In genomic region chr19:5803041-5803880, GRCm38 (mm10) we compare ENCODE assay signal across 8 mouse cellular contexts. TPM values are rescaled to one million over a fixed set of nuclear protein-coding genes. Genes with fewer than 3 reads are reported as not detected.
DNase-seq lines count a peak whose midpoint lies in the region; ATAC-seq and TF ChIP-seq lines count a peak whose summit lies in the region.

No protein-coding gene starts in this region.

- H3K9me3 ChIP-seq in hindbrain, postnatal 0 days (ENCODE audit: low read length): no peaks in the 10 kb centered on the region

- peak overlapping the region; percentile 89 for H3K9ac ChIP-seq in hindbrain, postnatal 0 days (replicated peaks; ENCODE audit: low read length)

- no peaks in the 10 kb centered on the region for H3K27me3 ChIP-seq in hindbrain, postnatal 0 days (ENCODE audit: insufficient read depth, low read length)

- peak; percentile 100 for DNase-seq in gastrocnemius, adult 2 months
- DNase-seq in hindbrain, postnatal 0 days (ENCODE audit: low spot score): peak; percentile 99
- DNase-seq in left cerebral cortex, adult 2 months (ENCODE audit: extremely low spot score in 1 of 2, low spot score in 2 of 2): peak; percentile 99
- DNase-seq in retina, postnatal 7 days (ENCODE audit: low read depth, low spot score): peak; percentile 97
- DNase-seq in urinary bladder, adult 18-20 months (ENCODE audit: low spot score in 2 of 2): peak; percentile 98 to 99

- peaks cover 53% of the 10 kb centered on the region for H3K79me2 ChIP-seq in macrophage (ENCODE audit: inconsistent target)

- intact Hi-C loops in gastrocnemius, adult 2 months (cut with DNase I): loop anchor here (1.0 kb wide), 1 partner anchor 42 kb away; no protein-coding TSS in a partner anchor
- intact Hi-C loops in left cerebral cortex, adult 2 months (cut with DNase I): loop anchor here (1.0 to 2.0 kb wide), 3 partner anchors 9 to 43 kb away; no protein-coding TSS in a partner anchor

- ATAC-seq in activated CD4-positive, CD25-positive, alpha-beta regulatory T cell, adult 4 months: peak; percentile 67
- peak; percentile 63 for ATAC-seq in common myeloid progenitor, adult 5-6 weeks (replicated peaks; ENCODE audit: low read depth, poor library complexity, severe bottlenecking)
- ATAC-seq in hindbrain, postnatal 0 days: peak; percentile 98

- peak overlapping the region; percentile 98 for H3K4me2 ChIP-seq in hindbrain, postnatal 0 days (ENCODE audit: low read depth, low read length)

- no peak for TF ChIP-seq CTCF in gastrocnemius, adult 2 months (IDR thresholded peaks at IDR 0.05)
- TF ChIP-seq CTCF in hindbrain, postnatal 0 days (IDR thresholded peaks at IDR 0.05; ENCODE audit: low read depth): peak; percentile 2; the same call in 1 of the 2 replicates
- TF ChIP-seq CTCF in left cerebral cortex, adult 2 months (IDR thresholded peaks at IDR 0.05): no peak

- no peaks in the 10 kb centered on the region for H3K36me3 ChIP-seq in hindbrain, postnatal 0 days (ENCODE audit: insufficient read depth, low read length)
- H3K36me3 ChIP-seq in macrophage (ENCODE audit: inconsistent target): 0 out of 2 replicates have a peak, but pooled peaks cover 9% of the 10 kb centered on the region

- 1% methylated on average over 67 of the region's 67 CpGs for WGBS in hindbrain, postnatal 0 days
- under 1% methylated on average over 55 of the region's 67 CpGs for WGBS in macrophage (ENCODE audit: missing documents)

- H3K4me3 ChIP-seq in gastrocnemius, adult 2 months: peak overlapping the region; percentile 80
- H3K4me3 ChIP-seq in hindbrain, postnatal 0 days (ENCODE audit: low read length): peak overlapping the region; percentile 77
- H3K4me3 ChIP-seq in left cerebral cortex, adult 2 months: peak overlapping the region; percentile 82
- peak overlapping the region; percentile 68 for H3K4me3 ChIP-seq in macrophage (ENCODE audit: inconsistent target)

- peak overlapping the region; percentile 100 for H3K27ac ChIP-seq in gastrocnemius, adult 2 months
- H3K27ac ChIP-seq in hindbrain, postnatal 0 days: peak overlapping the region; percentile 100
- peak overlapping the region; percentile 100 for H3K27ac ChIP-seq in left cerebral cortex, adult 2 months
- H3K27ac ChIP-seq in macrophage: peak overlapping the region; percentile 100

- H3K4me1 ChIP-seq in hindbrain, postnatal 0 days (ENCODE audit: insufficient read depth, low read length): peaks cover 13% of the 10 kb centered on the region

RNA-seq across cellular contexts. Expression of gene Scyl1, which starts 32.0 kb away (rescaled TPM):
- polyA plus RNA-seq in activated CD4-positive, CD25-positive, alpha-beta regulatory T cell, adult 4 months (2017; shearing (Covaris generic)): 10 to 100 TPM in 1 of 2 experiments, 1 to 10 TPM in 1; 8.4 to 16.8 TPM
- total RNA-seq in common myeloid progenitor, adult 5-6 weeks (2017): 23.5 and 30.9 TPM in 2 replicates
- total RNA-seq in gastrocnemius, adult 2 months (2021): 10 to 100 TPM; 71.2 to 78.6 TPM
- total RNA-seq in hindbrain, postnatal 0 days (2014; rRNA removed): 84.1 and 96.6 TPM in 2 replicates
- 73.3 and 76.2 TPM in 2 replicates for polyA plus RNA-seq in hindbrain, postnatal 0 days (2015; fragmentation: Nextera tagmentation; extraction: Ambion mirVana)
- 10 to 100 TPM; 92.0 to 98.0 TPM for total RNA-seq in left cerebral cortex, adult 2 months (2021)
- total RNA-seq in macrophage (2018; cell fraction: chromatin; rRNA removed): 100 to 1,000 TPM in 7 of 26 experiments, 10 to 100 TPM in 19; 63.9 to 148 (median 86.2) TPM
- 10 to 100 TPM; 31.6 to 62.4 (median 45.0) TPM for total RNA-seq in macrophage (2018; cell fraction: cytosol; rRNA removed)
- total RNA-seq in macrophage (2018; cell fraction: nucleus; rRNA removed): 100 to 1,000 TPM in 4 of 26 experiments, 10 to 100 TPM in 22; 42.7 to 104 (median 71.0) TPM
- 46.2 to 54.8 TPM (median 52.4 TPM) in 3 replicates for polyA plus RNA-seq in macrophage (2018)

Comparison
In these comparisons a context has a peak if more than half of its experiments do, and no peak if none do; other contexts are left out.
1. Peak in every context shown above with its lines: DNase-seq, ATAC-seq, H3K4me3 ChIP-seq and H3K27ac ChIP-seq.